Mouse (Mus musculus) spleen, adult 18-20 months (tissue): ENCODE data around the gene H2-Q2.
"Not testable (repeated sequence)": the region's sequence is repeated elsewhere in the genome, so short reads cannot be mapped to it uniquely, and the experiment has no call there.

Experiments
- DNase-seq, 2 experiments: peaks; one replicate each; pipeline ENCODE4 v3.0.0; 2022; ENCODE audit warnings: mixed read lengths in 2 of 2

Gene H2-Q2

DNA sequence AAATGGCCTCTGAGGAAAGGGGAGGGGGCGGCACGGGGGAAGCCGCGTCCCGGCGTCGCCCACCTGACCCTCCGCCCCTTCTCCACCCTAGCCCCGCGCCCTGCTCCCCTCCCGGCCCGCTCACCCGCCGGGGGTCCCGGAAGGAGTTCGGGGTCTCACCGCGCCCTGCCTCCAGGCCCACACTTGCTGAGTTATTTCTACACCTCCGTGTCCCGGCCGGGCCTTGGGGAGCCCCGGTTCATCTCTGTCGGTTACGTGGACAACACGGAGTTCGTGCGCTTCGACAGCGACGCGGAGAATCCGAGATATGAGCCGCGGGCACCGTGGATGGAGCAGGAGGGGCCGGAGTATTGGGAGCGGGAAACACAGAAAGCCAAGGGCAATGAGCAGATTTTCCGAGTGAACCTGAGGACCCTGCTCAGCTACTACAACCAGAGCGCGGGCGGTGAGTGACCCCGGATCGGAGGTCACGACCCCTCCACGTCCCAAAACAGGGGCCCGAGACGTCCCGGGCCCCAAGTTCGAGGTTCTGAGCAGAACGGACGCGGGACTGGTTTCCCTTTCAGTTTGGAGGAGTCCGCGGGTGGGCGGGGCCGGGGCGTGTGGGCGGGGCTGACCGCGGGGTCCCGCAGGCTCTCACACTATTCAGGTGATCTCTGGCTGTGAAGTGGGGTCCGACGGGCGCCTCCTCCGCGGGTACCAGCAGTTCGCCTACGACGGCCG lies 37.8 kb downstream of the H2-Q2 start:
- DNase-seq: peak; percentile 46 to 60

DNA sequence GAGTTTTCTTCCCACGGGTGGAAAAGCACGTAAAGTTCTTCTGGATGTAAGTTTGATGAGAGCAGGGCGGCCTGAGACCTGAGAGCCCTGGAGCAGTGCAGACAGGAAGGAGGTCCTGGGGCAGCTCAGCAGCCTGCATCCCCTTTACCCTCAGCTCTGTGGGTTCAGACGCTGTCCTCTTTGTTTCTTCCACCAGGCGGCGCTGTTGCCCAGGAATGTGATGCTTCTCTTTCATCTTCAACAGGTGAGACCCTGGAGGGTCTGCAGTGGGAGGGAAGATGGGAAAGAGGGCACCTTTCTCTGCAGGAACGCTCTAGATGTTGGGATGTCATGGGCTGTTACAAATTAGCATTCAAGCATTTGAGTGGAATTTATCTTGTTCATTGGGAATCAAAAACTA lies 47.8 kb downstream of the H2-Q2 start:
- DNase-seq: peak in 1 of 2 experiments; percentile 76

DNA sequence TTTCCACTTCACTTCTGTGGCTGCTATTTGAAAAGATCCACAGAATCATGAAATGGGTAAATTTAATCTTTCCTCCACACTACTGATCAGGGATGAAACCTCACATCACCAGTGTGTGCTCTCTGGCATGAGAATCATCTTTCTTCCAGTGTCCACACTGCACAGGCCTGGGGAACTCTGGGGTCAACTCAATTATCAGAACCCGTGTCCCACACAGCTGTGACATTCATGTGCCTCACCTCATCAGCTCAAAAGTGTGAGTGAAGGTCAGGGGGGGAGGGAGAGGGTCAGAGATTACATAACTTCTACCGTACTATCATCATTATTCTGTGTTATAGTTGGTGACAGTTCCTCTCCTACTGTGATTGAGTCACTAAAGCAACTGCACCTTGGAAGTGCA lies 50.6 kb downstream of the H2-Q2 start:
- DNase-seq: not testable (repeated sequence)

DNA sequence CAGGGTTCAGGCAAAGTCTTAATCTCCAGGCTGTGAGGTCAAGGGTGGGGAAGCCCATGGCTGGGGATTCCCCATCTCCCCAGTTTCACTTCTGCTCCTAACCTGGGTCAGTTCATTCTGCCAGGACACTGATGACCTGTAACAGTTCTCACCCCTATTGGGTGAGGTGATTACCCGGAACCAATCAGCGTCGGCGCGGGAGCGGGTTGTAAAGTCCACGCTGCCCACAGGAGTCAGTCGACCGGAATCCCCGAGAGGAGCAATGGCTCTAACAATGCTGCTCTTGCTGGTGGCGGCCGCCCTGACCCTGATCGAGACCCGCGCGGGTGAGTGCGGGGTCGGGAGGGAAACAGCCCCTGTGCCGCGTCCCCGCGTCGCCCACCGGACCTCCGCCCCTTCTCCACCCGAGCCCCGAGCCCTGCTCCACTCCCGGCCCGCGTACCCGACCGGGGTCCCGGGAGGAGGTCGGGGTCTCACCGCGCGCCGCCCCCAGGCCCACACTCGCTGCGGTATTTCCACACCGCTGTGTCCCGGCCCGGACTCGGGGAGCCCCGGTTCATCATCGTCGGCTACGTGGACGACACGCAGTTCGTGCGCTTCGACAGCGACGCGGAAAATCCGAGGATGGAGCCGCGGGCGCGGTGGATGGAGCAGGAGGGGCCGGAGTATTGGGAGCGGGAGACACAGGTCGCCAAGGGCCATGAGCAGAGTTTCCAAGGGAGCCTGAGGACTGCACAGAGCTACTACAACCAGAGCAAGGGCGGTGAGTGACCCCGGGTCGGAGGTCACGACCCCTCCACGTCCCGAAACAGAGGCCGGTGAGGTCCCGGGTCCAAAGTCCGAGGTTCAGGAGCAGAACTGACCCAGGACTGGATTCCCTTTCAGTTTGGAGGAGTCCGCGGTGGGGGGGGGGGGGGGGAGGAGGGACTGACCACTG lies 52.1 kb downstream of the H2-Q2 start:
- DNase-seq: peak; percentile 44 to 57
